Mouse (Mus musculus) skeletal muscle tissue, adult 2 months (tissue): ENCODE data around the gene Ubl5.
A peak's percentile ranks its signal among the peaks of the same experiment; 100 is the strongest.
"Not testable (repeated sequence)": the region's sequence is repeated elsewhere in the genome, so short reads cannot be mapped to it uniquely, and the experiment has no call there.

Experiments used
- DNase-seq: peaks from one replicate; pipeline ENCODE4 v3.0.0-alpha.2; 2012; ENCODE audit warnings: low read depth, low spot score

The Ubl5 gene

DNA sequence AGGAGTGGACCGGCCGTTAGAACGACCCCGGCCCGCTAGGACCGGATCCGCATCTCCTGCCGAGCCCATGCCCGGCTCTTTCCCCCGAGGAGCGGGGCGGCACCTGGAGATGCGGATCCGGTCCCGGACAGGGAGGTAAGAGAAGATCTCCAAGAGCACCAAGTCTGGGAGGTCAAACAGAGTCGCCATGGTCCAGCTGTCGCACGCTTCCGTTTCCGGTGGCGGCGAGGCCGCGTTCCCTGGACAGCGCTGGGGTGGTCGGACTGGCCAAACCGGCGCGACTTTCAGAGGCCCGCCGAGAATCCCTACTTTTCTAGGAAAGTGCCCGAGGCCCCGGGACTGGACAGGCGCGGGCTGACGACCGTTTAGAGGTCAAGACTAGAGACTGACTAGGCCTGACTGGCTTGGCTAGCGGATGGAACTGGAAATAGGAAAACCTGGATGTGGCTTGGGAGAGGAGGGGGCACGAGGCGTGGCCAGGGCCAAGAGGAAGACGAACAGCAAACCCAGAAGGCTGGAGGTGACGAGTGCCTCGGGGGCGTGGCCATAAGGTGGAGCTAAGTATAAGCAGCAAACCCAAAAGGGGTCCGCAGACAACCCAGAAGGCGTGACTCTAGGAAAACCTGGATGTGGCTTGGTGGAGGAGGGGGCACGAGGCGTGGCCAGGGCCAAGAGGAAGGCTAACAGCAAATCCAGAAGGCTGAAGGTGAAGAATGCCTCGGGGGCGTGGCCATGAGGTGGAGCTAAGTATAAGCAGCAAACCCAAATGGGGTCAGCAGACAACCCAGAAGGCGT lies at the start of gene Ubl5:
Gene Ubl5, plus strand, starts transcription at position 778 of the 795 bp plus-strand sequence.
- DNase-seq = no peak

DNA sequence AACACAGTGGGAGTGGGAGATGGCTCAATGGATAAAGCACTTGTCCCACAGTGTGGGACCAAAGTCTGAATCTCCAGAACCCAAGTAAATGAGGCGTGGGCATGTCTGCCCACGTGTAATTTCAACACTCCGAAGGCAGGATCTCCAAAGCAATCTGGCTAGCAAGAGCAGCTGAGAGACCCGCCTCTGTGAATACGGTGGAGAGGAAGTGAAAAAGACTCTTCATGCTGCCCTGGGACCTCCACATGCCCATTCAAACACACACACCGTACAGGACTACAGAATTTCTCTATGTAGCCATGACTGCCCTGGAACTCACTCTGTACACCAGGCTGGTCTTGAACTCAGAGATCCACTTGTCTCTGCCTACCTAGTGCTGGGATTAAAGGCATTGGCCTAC lies 41.4 kb upstream of the Ubl5 start:
- no peak for DNase-seq

DNA sequence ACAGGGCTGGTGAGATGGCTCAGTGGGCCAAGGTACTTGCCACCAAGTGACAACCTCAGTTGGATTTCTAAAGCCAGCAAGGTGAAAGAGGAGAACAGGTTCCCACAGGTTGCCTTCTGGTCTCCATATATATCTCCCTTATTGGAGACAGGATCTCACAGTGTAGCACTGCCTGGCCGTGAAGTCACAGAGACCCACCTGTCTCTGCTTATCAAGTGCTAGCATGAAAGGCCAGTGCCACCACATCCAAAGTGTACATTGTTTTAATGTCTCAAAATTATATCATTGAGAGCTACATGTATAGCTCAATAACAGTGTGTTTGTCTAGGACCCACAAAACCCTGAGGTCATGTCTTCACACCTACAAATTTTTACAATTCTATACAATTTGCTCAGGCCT lies 36.4 kb upstream of the Ubl5 start:
- no peak for DNase-seq

DNA sequence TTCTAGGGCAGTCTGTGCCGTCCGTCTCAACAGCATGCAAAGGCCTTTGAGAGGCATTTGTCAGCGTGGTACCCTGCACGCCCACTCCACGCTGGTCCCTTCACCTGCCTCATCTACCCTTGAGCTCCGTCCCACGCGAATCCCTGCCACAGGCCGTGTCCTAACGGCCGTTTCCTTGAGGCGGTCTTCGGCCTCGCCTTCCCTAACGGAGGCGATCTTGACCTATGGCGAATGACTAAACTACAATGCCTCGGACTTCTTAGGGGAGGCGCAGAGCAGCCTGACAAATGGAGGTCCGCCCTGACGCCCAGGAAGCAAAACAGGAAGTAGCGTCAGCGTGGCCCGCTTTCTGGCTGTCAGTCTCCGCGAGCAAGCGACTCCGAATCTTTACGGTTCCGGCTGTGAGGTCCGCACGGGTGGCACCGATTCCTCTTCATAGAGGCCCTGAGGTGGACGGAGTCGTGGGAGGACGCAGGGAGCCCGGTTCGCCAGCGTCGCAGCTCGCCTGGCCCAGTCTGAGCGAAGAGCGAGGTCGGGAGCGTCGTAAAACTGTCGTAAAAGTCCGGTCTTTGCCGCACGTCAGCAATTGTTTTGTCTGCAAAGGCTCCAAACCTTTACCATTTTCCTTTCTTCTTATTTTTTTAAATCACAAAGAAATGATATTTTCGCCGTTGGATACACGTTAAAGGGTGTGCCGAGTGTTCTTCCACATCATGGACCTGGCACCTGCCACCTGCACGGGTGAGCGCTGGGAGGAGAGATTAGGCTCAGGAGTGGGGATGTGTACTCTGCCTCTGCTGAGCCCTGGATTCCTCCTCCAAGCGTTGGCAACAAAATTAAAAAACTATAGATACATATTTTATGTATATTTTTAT lies 35.3 kb upstream of the Ubl5 start:
- DNase-seq = peak; percentile 89

DNA sequence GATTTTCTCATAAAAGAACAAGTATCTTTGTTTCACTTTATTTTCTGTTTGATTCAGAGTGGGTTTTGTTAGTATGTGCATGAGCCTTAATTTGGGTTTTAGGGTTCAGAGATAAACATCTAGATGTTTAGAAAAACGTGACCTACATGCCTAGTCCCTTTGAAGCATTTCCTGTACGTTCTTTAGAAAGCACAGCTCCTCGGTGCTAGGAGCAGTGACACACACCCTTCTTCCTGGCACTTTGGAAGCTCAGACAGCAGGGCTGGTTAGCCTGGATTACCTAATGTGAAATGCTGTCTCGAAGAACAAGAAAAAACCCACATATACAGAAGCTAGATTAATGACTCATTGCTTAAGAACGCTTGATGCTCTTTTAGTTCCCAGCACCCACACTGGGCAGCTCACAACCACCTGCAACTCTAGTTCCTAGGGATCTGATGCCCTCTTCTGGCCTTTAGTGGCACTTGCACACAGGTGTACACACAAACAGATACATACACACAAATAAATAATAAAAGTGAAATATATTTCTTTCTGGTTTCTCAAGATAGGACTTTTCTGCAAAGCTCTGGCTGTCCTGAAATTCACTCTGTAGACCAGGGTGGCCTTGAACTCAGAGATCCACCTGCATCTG lies 32.7 kb upstream of the Ubl5 start:
- DNase-seq = no peak

DNA sequence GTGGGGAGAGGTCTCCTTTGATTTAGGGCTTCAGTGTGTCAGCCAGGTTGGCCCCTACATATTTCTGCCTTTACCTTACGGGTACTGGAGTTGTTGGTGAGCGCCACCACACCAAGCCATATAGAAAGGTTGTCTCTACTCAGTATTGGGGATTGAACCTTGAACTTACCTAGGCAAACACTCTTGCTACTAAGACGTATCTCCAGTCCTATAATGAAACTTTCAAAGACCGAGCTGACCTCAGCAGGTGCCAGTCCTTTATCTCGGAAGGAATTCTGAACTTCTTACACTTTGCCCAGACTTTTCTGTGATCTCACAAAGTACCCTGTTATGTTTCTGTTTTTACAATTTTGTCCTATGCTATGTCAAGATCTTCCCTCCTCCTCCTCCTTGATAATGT lies 30.7 kb upstream of the Ubl5 start:
- no peak for DNase-seq

DNA sequence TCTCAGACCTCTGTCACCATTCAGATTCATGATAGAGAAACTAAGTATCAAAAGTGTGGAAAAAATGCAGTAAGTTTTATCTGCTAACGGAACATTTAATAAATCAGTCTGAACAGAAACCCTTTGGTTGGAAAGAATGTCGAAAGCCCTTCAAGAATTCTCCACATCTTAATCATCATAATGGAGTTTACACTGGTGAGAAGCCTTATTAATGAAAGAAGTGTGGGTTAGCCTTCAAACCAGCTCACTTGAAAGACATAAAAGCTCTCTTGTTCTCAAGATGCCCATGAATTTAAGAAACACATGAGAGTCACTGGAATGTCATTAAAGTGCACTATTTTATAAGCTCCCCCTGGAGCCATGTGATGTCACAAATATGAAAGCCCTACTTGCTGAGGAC lies 26.0 kb upstream of the Ubl5 start:
- no peak for DNase-seq

DNA sequence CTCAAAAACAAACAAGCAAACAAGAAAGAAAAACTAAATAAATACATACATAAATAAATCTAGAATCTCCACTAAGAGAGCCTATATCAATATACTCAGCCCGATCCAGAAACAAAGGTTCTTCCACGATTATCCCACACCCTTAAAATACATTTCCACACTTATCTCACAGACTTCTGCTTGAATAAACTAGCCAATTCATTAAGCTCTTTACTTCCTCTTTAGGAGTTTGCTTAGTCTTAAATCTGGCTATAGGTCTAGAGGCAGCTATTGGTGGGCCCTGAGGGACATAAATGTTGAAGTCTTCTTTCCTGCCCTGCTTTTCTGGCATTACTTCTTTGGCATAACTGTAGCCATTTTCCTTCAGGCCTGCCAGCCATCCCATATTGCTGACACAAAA lies 11.3 kb upstream of the Ubl5 start:
- DNase-seq = no peak

DNA sequence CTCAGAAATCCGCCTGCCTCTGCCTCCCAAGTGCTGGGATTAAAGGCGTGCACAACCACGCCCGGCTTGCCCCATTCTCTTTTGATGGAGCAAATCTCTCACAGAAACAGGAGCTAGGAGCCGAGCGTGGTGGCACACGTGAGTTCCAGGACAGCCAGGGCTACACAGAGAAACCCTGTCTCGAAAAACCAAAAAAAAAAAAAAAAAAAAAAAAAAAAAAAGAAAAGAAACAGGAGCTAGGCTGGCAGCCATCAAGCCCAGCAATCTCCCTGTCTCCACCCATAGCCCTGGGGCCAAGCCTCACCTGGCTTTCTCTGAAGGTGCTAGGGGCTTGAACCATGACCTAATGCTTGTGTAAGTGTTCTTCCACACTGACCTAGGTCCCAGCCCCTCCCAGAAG lies 7.0 kb upstream of the Ubl5 start:
- DNase-seq = not testable (repeated sequence)

DNA sequence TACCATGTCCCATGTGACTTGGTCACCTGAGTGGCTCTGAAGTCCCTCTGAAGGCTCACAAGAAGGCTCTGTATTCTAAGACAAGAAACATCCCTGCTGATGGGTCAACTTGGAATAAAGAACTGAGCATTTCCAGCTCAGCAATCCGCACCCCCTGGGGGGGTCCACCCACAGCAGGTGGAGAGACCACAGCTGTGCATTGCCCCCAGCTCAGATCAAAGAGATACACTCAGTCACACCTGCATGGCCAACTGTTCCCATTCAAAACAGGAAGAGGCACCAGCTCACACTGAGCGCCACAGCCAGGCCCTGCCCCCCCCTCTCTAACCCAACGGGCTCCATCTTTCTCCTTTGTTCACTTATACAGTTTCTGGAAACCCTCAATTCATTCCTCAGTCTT lies 6.4 kb upstream of the Ubl5 start:
- DNase-seq = peak; percentile 13

DNA sequence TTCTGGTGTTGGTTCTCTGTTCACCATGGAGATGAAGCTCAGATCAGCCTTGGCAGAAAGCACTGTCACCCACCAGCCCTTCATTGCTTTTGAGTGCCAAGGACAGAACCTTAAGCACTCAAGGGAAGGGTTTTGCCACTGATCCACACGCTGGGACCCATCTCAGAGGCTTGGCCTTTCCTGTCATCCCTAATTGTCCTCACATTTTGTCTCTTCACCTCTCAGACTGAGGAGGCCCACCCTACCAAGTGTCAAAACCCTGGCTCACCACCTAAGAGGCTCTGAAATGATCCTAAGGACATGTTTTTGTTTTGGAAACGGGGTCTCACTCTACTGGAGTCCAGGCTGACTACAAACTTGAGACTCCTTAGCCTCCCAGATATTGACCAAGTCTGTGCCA lies 5.9 kb upstream of the Ubl5 start:
- no peak for DNase-seq

DNA sequence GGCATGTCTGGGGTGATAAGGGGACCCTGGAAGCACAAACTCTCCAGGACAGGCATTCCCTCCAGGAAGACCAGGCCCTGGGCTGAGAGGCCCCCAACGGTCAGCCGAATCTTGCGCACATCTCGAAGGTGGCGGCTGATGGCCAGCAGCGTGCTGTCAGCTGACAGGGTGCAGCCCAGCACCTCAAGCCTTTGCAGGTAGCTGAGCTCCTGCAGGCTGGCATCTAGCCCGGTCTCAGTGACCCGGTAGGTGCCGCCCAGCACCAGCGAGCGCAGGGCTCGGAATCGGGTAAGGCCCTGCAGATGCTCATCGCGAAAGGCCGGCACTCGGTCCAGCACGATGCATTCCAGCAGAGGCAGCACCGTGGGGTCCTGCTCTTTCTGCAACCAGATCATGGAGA lies 4.1 kb upstream of the Ubl5 start:
- DNase-seq = no peak

DNA sequence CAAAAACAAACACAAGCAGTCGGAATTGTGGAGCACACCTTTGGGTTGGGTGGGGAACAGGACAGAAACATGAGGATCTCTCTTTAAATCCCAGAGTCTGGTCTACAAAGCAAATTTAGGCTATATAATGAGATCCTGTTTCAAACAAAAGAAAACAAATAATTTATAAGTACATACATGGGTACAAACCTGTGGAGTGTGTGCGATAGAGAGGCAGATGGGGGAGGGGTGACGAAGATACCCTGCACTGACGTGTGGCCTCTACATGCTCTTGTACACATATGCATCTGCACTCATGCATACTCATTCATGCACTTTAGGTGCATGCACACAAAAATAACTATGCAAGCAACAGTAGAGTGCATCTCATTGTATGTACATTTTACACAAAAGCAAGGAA lies 3.2 kb upstream of the Ubl5 start:
- DNase-seq = no peak

DNA sequence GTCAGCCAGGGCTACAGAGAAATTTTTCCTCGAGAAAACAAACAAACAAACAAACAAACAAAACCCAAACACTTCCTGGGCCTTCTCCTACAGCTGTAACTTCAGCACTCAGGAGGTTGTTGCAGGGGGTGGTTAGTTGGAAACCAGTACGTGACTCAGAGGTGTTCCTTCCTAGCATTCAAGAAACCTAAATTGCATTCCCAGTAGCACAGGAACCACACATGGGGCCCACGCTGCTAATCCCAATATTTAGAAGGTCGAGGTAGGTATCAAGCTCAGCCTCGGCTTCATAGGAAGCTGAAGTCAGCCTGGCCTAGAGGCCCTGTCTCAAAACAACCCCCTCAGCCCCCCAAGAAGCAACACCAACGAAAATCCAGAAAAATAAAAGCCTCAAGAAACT lies 1.2 kb upstream of the Ubl5 start:
- no peak for DNase-seq

DNA sequence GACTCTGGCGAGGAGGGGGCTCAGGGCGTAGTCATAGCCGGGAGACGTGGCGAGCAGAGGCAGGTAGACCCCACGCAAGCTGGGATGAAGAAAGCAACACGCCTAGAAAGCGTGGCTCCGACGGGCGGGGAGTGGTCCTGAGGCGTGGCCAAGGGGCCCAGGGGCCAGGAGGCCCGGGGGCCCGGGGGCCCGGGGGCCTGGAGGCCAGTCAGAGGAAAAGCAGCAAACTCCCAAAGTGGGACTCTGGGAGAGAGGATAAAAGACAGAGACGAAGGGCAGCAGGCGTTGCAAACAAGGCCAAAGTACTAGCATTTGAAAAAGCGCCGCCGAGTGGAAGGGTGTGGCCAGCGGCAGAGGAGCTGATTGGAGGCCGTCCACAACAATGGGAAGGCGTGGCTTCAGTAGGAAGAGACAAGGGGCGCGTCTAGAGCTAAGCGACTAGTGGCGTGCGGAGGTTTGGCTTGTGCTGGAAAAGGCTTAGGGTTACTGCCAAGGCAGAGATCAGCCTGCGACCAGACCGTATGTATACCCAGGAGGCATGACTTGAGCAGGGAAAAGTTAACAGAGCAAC lies 303 bp downstream of the Ubl5 start:
- peak; percentile 43 for DNase-seq

DNA sequence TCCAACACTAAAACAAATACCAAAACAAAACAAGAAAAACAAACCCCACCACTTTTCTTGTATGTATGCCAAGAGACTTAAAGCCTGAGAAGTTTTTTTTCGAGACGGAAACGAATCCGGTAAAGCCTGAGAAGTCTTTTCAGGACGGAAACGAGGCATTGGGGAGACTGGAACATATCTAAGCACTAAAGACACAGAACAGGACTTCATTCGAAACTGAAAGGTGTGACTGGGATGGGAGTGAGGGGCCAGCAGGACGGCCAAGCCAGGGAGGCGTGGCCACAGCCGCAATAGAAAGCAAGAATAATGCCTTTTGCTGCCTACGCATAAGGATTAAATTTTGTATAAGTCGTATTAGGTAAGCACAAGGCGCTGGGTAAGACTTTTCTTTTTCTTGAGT lies 1.1 kb downstream of the Ubl5 start:
- no peak for DNase-seq

DNA sequence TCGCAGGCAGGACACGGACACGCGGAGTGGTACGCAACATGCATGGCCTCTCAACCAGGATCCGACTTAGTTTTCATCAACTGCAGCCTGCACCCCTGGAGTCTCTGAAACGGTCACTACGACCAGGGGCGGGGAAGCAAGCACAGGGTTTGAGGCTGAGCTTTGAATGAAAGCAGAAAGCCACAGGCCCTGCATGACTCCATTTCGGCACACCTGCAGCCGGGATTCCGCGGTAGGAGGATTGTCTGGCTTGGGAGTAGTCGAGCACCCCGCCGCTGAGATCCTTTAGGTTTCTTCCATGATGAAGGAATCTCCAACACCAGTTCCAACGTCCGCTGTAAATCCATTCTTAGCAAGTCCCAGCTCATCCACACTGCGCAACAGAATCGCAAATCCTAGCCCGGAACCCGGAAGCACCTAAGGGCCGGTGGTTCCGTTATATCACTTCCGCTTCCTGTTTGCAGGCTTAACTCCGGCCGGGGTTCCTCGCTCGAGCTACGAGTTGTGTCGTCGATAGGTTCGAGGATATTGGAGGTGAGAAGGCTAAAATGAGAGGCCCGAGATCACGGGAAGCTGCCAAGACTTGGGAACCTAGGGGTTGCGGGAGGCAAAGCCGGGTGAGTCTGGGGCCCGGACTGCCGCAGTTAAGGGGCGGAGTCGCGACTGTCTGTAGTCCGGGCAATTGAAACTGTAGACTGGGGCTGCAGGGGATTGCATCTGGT lies 1.8 kb downstream of the Ubl5 start, which contains the start of gene Fbxl12:
Gene Fbxl12, minus strand, starts transcription at position 408 of the 722 bp plus-strand sequence.
- peak; percentile 65 for DNase-seq

DNA sequence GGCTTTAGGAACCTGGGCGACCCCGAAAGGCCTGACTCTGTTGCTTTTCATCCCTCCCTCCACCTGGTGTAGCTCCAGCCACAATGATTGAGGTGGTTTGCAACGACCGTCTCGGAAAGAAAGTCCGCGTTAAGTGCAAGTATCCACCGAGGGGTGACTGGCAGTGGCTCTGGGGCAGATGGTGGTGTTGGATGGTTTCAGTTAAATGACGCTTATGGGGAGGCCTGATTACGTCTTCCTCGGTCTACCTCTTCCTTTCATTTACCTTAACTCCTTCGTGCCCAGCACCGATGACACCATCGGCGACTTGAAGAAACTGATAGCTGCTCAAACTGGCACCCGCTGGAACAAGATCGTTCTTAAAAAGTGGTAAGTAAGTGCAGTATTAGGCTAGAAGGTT lies 2.4 kb downstream of the Ubl5 start:
- DNase-seq = no peak

DNA sequence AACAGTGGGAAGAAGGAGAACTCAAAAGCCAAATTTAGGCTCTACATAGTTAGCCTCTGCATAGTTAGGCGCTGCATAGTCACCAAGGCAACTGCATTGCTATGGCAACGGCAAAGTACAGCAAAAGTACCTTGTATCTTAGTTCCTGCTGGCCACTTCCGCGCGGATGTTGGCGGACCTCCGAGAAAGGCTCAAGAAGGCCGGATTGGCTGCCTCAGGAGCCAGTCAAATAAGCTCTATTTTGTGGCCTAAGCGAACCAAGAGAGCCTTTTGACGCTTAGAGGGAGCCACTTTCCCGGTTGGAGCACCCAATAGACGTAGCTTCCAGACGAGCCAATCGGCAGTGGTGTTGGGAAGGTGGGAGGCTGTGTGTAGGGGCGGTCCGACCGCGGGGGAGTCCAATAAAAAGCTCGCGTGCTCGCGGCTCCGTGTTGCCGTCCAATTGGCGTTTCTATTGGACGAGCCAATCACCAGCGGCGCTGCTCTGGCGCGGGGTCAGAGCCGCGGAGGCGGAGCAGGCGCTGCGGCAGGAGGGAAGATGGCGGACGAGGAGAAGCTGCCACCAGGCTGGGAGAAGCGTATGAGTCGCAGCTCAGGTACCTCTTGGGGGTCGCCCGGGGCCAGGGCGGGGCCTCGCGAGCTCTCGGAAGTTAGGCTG lies 9.1 kb downstream of the Ubl5 start, which contains the start of gene Pin1:
Gene Pin1, plus strand, starts transcription at position 494 of the 658 bp plus-strand sequence.
- peak; percentile 99 for DNase-seq

DNA sequence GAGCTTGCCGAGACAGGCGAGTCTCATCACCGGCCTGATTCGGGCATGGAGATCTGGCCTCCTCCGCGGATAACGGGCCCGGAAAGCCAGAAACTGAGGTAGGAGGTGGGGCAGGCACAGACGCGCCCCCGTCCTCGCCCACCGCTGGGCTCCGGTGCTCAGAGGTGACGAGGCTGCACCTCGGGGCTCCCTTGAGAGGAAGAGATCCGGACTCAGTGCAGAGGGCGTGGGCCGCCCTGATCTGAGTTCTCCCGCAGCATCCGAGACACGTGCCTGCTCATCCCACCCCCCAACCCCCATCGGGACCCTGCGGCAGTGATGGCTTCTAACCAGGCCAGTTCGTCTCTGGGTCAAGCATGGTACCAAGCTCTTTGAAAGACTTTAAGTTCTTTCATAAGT lies 9.6 kb downstream of the Ubl5 start:
- DNase-seq = no peak

DNA sequence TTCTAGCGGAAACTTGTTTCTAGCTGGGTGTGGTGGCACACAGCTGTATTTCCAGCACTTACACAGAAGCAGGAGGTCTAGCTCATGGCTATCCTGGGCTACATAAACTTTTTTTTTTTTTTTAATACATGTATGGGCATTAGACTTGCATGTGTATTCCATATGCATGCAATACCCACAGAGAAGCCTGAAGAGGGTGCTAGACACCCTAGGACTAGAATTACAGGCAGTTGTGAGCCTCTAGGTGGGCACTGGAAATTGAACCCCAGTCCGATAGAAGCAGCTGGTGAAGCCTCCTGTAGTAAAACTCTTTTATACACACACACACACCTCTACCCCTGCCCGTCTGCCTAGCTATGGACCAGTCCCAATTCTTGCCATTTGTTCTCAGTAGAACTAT lies 11.2 kb downstream of the Ubl5 start:
- DNase-seq = no peak
